Mouse (Mus musculus): ENCODE data around the gene Kcnb1.

DNA sequence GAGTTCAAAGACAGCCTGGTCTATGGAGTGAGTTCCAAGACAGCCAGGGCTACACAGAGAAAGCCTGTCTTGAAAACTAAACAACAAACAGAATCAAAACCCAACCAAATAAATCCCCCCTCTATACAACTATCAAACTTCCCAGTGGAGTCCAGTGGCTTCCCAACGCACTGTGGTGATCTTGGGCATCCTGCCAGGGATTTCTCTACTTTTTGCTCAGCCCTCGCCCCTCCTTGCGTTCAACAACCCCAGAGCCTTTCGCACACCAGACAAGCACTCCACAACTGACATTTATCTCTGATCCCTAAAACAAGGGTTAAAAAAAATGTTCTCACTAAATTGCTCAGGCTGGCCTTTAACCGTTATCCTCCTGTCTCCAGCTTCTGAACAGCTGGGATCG lies 67.2 kb downstream of the Kcnb1 start:
- TF ChIP-seq CTCF (IDR thresholded peaks at IDR 0.05; ENCODE audit: low read depth) (no peak), EP300 (IDR thresholded peaks at IDR 0.05; ENCODE audit: low read depth) (no peak)
